Mouse (Mus musculus) neural tube, postnatal 0 days (tissue): Measurements from ENCODE around the gene Vmn2r88. TPM values are rescaled to one million over a fixed set of nuclear protein-coding genes. Genes with fewer than 3 reads are reported as not detected.

ENCODE experiments used
- polyA plus RNA-seq: library from polyadenylated mRNA; unstranded; fragments of >200 nt; fragmentation: Nextera tagmentation; extraction: Ambion mirVana; gene quantifications from 2 replicates; pipeline ENCODE4 v1.2.1, GENCODE M21; 2015

Gene Vmn2r88
- not detected in 2 replicates for polyA plus RNA-seq

DNA sequence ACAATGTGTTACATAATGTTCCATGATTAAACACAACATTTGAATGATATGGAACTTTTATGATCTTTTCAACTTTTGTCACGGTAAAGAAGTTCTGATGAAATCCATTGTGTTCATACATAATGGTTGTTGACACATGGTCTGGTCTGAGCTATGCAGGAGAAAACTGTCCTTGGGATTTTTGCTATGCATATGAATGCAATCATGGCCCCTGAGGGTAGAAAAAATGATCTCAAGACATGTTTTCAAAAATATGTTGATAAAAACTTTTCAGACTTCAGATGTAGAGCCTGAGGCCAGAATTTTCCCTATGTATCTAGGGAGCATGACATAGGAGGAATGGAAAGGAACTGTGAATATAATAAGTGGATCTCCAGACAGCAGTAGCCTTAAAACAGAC is at the start of gene Vmn2r88:
TSS of gene Vmn2r88 (plus strand) at position 301 of the 400 bp plus-strand sequence.

DNA sequence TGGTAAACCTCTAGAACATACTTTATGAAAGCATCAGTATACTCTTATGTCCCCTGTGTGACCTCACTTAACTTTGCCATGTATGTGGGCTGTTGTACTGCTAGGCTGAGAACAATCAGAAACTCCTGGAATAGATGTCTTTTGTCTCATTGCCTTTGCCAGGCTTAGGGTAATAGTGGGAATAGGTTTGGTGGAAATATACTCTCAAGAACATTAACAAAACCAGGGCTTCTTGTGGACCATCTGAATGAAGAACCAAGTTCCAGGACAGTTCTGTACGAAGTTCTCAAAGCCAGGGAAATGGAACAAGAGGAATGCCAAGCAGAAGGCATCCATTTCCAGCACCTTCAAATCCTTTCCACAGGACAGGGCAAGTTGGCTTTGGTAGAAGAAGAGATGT is 49.2 kb upstream of the Vmn2r88 start, which contains the start of gene Gm7247:
TSS of gene Gm7247 (plus strand) at position 301 of the 400 bp plus-strand sequence.

DNA sequence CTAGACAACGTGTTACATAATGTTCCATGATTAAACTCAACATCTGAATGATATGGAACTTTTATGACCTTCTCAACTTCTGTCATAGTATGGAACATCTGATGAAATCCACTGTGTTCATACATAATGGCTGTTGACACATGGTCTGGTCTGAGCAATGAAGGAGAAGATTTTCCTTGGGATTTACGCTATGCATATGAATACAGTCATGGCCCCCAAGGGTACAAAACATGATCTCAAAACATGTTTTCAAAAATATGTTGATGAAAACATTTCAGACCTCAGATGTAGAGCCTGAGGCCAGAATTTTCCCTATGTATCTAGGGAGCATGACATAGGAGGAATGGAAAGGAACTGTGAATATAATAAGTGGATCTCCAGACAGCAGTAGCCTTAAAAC is 40.9 kb downstream of the Vmn2r88 start, which contains the start of gene Vmn2r89:
TSS of gene Vmn2r89 (plus strand) at position 301 of the 400 bp plus-strand sequence.

Other genes starting within 250 kb of the Vmn2r88 start
- gene Rnase2b, start 248.6 kb upstream of the Vmn2r88 start, polyA plus RNA-seq: not detected in 2 replicates
- gene Ang2, start 211.7 kb upstream of the Vmn2r88 start, polyA plus RNA-seq: not detected in 2 replicates
- gene Ear14, start 207.4 kb upstream of the Vmn2r88 start, polyA plus RNA-seq: not detected in 2 replicates
- not detected in 2 replicates for gene Rnase2a, start 154.7 kb upstream of the Vmn2r88 start, polyA plus RNA-seq
- gene Gm7247, start 49.1 kb upstream of the Vmn2r88 start, polyA plus RNA-seq: not detected in 2 replicates
- gene Vmn2r89, start 41.0 kb downstream of the Vmn2r88 start, polyA plus RNA-seq: not detected in 2 replicates
- not detected in 2 replicates for gene Gm5622, start 142.0 kb downstream of the Vmn2r88 start, polyA plus RNA-seq
- not detected in 2 replicates for gene Gm17175, start 163.2 kb downstream of the Vmn2r88 start, polyA plus RNA-seq
- gene Gm17174, start 181.3 kb downstream of the Vmn2r88 start, polyA plus RNA-seq: not detected in 2 replicates
- gene Gm17078, start 200.5 kb downstream of the Vmn2r88 start, polyA plus RNA-seq: not detected in 2 replicates
- gene Gm4181, start 224.8 kb downstream of the Vmn2r88 start, polyA plus RNA-seq: not detected in 2 replicates